Mouse (Mus musculus) megakaryocyte, embryonic 14.5 days (primary cell): ENCODE data around the gene Orai1. TPM values are rescaled to one million over a fixed set of nuclear protein-coding genes. Genes with fewer than 3 reads are reported as not detected.

Experiments used
- H3K27me3 ChIP-seq: replicated peaks from 2 replicates; pipeline ENCODE3; 2012; ENCODE audit warnings: inconsistent platforms
- H3K36me3 ChIP-seq: replicated peaks from 2 replicates; pipeline ENCODE3; 2012; ENCODE audit warnings: low read length, inconsistent platforms, mixed read lengths
- H3K4me1 ChIP-seq: 2 replicates; pipeline ENCODE4 v1.6.1; 2012; ENCODE audit warnings: inconsistent platforms
- H3K4me3 ChIP-seq: replicated peaks from 2 replicates; pipeline ENCODE3; 2012; ENCODE audit warnings: moderate library complexity, mild to moderate bottlenecking, inconsistent platforms
- H3K9me3 ChIP-seq: 2 replicates; pipeline ENCODE4 v1.6.1; 2012; ENCODE audit warnings: inconsistent platforms
- FLI1 ChIP-seq: IDR thresholded peaks from 2 replicates; pipeline ENCODE4 v1.6.1; 2012; ENCODE audit warnings: low read length, inconsistent platforms, mixed read lengths
- GATA1 ChIP-seq: IDR thresholded peaks from 3 replicates; pipeline ENCODE4 v1.6.1; 2012; ENCODE audit warnings: mixed read lengths, low read length, inconsistent platforms, borderline replicate concordance
- polyA plus RNA-seq: library from polyadenylated mRNA; stranded (reverse); fragments of >175 nt; gene quantifications from 2 replicates; pipeline ENCODE4 v1.2.3, GENCODE M21; 2012; ENCODE audit warnings: low replicate concordance; ENCODE audit not compliant: insufficient read depth

Gene Orai1
- polyA plus RNA-seq, 1 experiment, result 111 TPM

DNA sequence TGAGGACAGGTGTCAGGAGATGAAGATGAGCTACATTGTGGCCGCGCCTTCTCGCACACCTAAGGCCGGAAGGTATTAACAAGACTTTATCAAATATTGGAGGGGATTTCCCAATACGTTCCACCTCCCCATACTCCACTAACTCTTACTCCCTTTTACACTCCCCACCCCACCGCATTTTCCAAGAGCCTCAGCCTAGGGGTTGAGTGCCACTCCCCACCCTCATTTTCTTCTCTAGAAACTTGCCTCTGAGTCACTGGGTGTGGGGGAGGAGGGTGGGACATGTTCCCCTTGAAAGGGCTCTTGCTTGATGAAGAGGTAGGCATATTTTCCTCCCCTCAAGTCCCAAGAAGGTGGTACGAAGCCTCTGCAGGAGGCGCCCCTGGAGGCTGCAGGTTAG, 1.0 kb downstream of the Orai1 start:
- Histone ChIP-seq H3K27me3 (no peaks in the 10 kb centered on the region), H3K4me3 (peak overlapping the region; percentile 98), H3K9me3 (no peaks in the 10 kb centered on the region), H3K4me1 (peaks cover 67% of the 10 kb centered on the region), H3K36me3 (peaks cover 23% of the 10 kb centered on the region)
- TF ChIP-seq GATA1 (no peak), FLI1 (no peak)

DNA sequence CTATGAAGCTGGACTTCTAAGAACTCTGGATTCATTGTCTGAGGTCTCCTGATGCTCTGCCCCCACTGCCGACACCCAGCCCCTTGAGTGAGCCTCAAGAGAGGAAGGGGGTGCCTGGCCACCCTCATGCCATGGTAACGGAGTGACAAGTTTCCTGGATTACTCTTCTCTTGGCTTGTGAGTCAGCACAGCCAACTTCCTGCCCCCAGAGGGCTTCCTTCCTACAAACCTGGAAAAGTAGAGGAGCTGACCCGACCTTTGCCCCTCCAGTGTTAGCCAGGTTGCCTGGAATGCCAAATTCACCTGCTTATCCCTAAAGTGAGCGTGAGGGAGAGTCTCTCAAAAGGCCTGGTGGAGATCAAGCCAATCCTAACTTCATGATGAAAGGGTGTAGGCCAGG, 2.6 kb downstream of the Orai1 start:
- Histone ChIP-seq H3K4me3 (peak overlapping the region; percentile 98), H3K36me3 (peaks cover 32% of the 10 kb centered on the region), H3K4me1 (peaks cover 83% of the 10 kb centered on the region), H3K27me3 (no peaks in the 10 kb centered on the region), H3K9me3 (no peaks in the 10 kb centered on the region)
- TF ChIP-seq FLI1 (no peak), GATA1 (no peak)

DNA sequence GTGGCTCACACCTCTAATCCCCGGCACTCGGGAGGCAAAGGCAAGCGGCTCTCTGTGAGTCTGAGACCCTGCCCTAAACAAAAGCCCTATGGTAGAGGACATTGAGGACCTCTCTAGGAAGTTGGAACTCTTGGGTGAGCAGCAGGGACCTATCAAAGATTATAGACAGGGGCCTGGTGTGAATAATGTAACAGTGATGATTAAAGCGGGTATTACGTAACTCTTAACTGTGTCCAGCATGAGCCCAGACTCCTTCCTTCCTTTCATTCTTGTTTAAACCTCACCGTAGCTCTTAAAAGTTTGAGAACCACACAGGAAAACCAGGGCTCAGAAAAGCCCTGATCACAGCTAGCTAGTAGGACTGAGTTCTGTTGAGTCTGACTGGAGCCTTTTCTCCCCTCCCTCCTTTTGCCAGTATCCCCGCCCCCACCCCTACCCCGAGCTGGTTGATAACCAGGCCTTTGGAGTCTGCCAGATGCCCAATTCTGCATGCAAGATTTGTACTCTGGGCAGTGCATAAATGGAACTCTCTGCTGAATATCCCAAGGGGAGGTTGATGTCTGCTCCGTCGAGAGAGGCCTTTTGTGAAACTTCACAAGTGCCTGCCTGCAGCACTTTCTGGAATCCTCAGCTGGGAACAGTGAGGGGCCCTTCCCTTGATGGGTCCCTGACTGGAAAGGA, 4.6 kb downstream of the Orai1 start:
- peaks cover 48% of the 10 kb centered on the region for H3K36me3 ChIP-seq
- TF ChIP-seq FLI1, result no peak
- no peak for TF ChIP-seq GATA1
- peak overlapping the region; percentile 98 for H3K4me3 ChIP-seq
- no peaks in the 10 kb centered on the region for H3K9me3 ChIP-seq
- peaks cover 88% of the 10 kb centered on the region for H3K4me1 ChIP-seq
- no peaks in the 10 kb centered on the region for H3K27me3 ChIP-seq

DNA sequence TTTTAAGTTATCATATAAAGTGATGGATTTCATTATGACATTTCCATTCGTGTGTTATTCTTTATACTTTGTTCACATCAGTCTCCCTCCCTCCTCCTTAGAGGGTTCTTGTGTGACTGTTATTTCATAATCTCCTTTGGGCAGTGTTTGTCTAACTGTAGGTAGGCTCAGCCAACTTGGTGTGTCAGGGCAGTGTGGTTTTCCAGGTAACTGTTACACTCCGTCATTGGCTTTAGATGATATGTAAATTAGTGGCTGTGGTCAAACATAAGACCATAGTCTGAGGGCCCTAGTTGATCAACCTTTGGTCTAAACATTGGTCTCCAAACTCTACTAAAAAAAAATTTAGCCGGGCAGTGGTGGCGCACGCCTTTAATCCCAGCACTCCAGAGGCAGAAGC, 5.6 kb downstream of the Orai1 start:
- Histone ChIP-seq H3K4me1 (peaks cover 95% of the 10 kb centered on the region), H3K9me3 (no peaks in the 10 kb centered on the region), H3K36me3 (peaks cover 54% of the 10 kb centered on the region), H3K27me3 (no peaks in the 10 kb centered on the region), H3K4me3 (peak overlapping the region; percentile 29)
- no peak for TF ChIP-seq FLI1
- no peak for TF ChIP-seq GATA1

DNA sequence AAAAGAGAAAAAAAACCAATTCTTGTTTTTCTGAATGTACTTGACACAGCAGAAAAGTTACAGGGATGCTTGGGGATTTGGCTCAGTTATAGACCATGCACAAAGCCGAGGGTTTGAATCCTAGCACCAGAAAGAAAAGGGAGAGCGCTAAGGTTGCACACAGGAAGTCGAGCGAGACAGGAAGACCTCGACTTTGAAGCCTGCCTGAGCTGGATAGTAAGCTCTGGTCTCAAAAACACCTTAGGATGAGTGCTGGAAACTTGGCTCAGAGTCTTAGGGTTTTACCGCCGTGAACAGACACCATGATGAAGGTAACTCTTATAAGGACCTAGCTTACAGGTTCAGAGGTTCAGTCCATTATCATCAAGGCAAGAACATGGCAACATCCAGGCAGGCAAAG, 6.6 kb downstream of the Orai1 start:
- H3K9me3 ChIP-seq, result no peaks in the 10 kb centered on the region
- no peak overlapping the region for H3K4me3 ChIP-seq
- TF ChIP-seq GATA1 (no peak), FLI1 (no peak)
- peaks cover 96% of the 10 kb centered on the region for H3K4me1 ChIP-seq
- peaks cover 63% of the 10 kb centered on the region for H3K36me3 ChIP-seq
- H3K27me3 ChIP-seq, result no peaks in the 10 kb centered on the region

DNA sequence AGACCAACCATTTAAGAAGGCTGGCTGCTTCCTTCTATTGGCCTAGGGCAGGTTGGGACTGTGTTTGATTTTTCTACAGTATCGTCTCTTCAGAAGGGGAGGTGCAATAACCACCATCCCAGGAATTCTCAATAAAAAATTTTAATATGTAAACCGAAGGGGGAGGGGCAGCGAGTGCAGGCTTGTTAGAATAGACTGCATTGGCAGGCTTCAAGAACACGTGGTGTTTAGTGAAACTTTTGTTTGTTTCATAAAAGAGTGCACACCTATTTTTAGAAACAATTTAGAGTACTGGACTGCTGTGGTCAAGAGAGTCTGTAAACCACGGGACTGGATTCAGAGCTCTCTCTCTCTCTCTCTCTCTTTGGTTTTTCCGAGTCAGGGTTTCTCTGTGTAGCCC, 8.2 kb downstream of the Orai1 start:
- Histone ChIP-seq H3K4me1 (peaks cover 95% of the 10 kb centered on the region), H3K36me3 (peaks cover 70% of the 10 kb centered on the region), H3K9me3 (no peaks in the 10 kb centered on the region), H3K27me3 (no peaks in the 10 kb centered on the region), H3K4me3 (no peak overlapping the region)
- TF ChIP-seq GATA1, result no peak
- TF ChIP-seq FLI1, result no peak

DNA sequence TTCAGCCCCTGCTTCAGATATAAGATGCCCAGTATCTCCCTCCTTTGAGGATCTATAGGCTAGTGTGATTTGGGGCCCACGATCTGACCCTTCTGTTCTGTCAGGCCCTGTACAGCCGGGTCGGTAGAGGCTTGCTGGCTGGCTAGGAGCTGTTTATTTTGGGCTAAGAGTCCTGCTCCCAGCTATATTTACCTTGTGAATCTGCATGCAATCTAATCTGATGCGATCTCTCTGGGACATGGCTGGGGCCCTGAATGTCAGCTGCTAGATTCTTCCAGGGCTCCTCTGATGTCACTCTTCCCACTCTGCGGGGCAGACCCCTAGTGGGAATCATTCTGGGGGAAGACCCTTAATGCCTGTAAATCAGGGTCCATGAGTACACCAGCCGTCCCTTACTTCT, 9.4 kb downstream of the Orai1 start:
- H3K9me3 ChIP-seq, result no peaks in the 10 kb centered on the region
- peaks cover 88% of the 10 kb centered on the region for H3K4me1 ChIP-seq
- no peak overlapping the region for H3K4me3 ChIP-seq
- peaks cover 71% of the 10 kb centered on the region for H3K36me3 ChIP-seq
- no peaks in the 10 kb centered on the region for H3K27me3 ChIP-seq
- TF ChIP-seq GATA1 (no peak), FLI1 (no peak)

DNA sequence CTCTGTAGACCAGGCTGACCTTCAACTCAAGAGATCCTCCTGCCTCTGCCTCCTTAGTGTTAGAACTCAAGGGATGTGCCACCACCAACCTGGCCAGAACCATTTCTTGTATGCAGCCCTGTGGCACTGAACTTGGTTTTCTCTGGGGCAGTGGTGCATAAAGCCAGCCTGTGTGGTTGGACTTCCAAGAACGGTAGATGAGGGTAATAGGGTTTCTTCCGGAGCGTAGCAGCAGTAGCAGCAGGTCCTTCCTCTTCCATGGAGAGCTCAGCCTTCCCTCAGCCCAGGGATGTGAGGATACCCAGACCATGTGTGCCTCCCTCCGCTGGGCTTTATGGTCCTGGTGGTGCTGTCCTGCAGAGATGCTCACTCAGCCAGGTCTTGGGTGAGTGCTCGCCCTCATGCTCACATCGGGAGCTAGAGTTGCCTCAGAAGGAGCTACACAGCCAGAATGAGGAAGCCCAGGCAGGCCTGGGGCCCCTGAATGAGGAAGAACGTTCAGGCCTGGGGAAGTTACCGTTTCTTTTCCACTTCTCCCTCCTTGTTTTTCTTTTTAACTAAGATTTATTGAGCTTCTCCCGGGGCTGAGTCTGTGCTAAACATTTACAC, 10.2 kb downstream of the Orai1 start:
- TF ChIP-seq FLI1 (no peak), GATA1 (no peak)
- Histone ChIP-seq H3K9me3 (no peaks in the 10 kb centered on the region), H3K36me3 (peaks cover 78% of the 10 kb centered on the region), H3K4me1 (peaks cover 87% of the 10 kb centered on the region), H3K27me3 (no peaks in the 10 kb centered on the region), H3K4me3 (peak overlapping the region; percentile 88)

DNA sequence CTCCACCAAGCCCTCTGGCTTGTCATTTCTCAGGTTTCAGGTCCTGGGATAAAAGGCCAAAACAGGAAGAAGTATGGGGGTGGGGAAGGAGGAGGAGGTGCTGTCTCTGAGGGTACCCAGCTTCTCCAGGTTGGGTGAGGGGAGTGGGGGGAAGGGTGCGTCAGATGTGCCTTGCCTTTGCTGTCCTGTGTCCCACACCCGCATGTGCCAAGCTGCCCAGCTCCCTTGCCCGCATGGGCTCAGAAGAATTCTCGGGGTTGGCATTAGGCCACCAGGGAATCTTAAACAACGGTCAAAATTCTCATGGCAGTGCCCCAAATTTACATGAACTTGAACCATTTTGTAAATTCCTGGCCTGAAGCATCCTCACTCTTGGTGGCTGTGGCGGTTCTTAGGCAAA, 11.5 kb downstream of the Orai1 start:
- peaks cover 74% of the 10 kb centered on the region for H3K4me1 ChIP-seq
- peak overlapping the region; percentile 33 for H3K4me3 ChIP-seq
- H3K36me3 ChIP-seq, result peaks cover 87% of the 10 kb centered on the region
- TF ChIP-seq FLI1 (no peak), GATA1 (no peak)
- no peaks in the 10 kb centered on the region for H3K9me3 ChIP-seq
- H3K27me3 ChIP-seq, result no peaks in the 10 kb centered on the region

DNA sequence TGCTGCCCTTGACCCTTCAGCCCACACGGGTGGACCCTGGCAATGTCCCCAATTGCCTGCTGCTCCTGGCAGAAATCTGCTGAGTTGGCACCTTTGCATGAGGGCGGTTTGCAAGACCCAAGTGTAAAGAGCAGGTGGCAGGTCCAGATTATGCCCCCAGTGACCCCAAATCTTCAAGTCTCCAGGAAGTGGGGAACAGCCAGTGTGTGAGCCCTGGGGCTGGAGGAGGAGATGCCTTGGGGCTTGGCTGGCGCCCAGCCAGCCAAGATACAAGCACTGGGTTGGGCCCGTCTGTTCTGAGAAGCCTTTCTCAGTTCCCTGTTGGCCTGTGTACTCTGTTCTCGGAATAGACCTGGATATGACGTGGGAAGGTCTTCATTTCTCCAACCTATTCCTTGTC, 12.6 kb downstream of the Orai1 start:
- Histone ChIP-seq H3K9me3 (no peaks in the 10 kb centered on the region), H3K36me3 (peaks cover 91% of the 10 kb centered on the region), H3K4me3 (peak overlapping the region; percentile 21), H3K4me1 (peaks cover 64% of the 10 kb centered on the region), H3K27me3 (no peaks in the 10 kb centered on the region)
- TF ChIP-seq FLI1, result no peak
- no peak for TF ChIP-seq GATA1

DNA sequence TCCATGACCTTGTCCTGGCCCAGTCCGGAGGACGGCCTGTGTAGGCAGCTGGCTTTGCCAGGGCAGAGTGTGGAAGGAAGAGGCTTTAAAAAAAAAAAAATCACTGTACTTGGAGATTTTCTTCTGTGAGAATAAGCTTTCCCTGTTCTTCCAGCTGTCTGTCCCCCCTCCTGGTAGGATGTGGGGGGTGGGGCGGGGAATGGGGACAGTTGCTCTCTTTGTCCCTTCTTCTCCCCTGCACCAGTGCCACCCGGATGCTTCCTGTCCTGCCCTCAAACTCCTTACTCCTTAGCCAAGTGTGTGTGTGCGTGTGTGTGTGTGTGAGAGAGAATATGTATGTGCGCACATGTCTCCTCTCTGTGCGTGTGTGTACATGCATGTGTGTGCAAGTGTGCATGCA, 14.9 kb downstream of the Orai1 start:
- H3K27me3 ChIP-seq, result no peaks in the 10 kb centered on the region
- TF ChIP-seq FLI1, result no peak
- TF ChIP-seq GATA1, result no peak
- peaks cover 58% of the 10 kb centered on the region for H3K4me1 ChIP-seq
- peaks cover 85% of the 10 kb centered on the region for H3K36me3 ChIP-seq
- H3K9me3 ChIP-seq, result no peaks in the 10 kb centered on the region
- no peak overlapping the region for H3K4me3 ChIP-seq
